Mouse (Mus musculus): ENCODE results near the gene Fbxw20. TPM values are rescaled to one million over a fixed set of nuclear protein-coding genes. Genes with fewer than 3 reads are reported as not detected.
"Not testable (repeated sequence)": the region's sequence is repeated elsewhere in the genome, so short reads cannot be mapped to it uniquely, and the experiment has no call there.

The Fbxw20 gene
- polyA plus RNA-seq (2015; fragmentation: Nextera tagmentation; extraction: Ambion mirVana), result 0.10 TPM in 1 of 2 replicates, not detected in the other

DNA sequence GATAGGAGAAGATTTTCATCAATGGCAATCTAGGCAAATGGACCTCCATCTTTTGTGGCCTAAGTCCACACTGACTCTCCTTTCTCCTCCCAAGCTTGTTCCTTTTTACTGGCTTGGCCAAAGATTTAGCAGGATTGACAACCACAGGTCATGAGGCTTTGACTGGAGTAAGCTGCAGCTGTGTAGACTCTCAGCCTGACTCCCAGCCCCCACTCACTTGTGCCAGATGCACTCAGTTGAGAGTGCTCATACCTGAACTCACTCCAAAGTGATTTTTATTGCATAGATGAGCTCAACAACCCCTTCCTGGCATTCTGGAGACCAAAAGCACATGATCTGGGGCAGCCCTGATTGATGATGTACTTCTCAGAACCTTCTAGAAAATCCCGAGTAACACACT lies at the start of gene Fbxw20:
Gene Fbxw20 (minus strand): TSS at position 101 of the 400 bp plus-strand sequence.
- no peaks in the 10 kb centered on the region for H3K4me1 ChIP-seq (ENCODE audit: control insufficient read depth, insufficient read depth, low read depth, low read length)
- H3K27ac ChIP-seq (ENCODE audit: low read depth, low read length), result no peak within 1 kb of the TSS
- no peaks in the 10 kb centered on the region for H3K27me3 ChIP-seq (replicated peaks; ENCODE audit: control insufficient read depth, insufficient read depth, low read length)
- H3K9ac ChIP-seq (ENCODE audit: low read depth, low read length), result no peak within 1 kb of the TSS
- no peak within 1 kb of the TSS for H3K4me2 ChIP-seq (ENCODE audit: low read length)
- ATAC-seq, result no peak
- no peaks in the 10 kb centered on the region for H3K36me3 ChIP-seq (ENCODE audit: control insufficient read depth, insufficient read depth, low read length)
- H3K9me3 ChIP-seq (ENCODE audit: control insufficient read depth, low read length), result no peaks in the 10 kb centered on the region
- no peak within 1 kb of the TSS for H3K4me3 ChIP-seq (ENCODE audit: low read length)
- WGBS, result 89% methylated on average over 1 of the region's 1 CpGs

GRCm38 (mm10) chr9:109263041-109263440 lies 28.5 kb upstream of the Fbxw20 start:
- WGBS, result 74% methylated on average over 2 of the region's 2 CpGs
- Histone ChIP-seq H3K4me1 (ENCODE audit: control insufficient read depth, insufficient read depth, low read depth, low read length) (no peaks in the 10 kb centered on the region), H3K4me2 (ENCODE audit: low read length) (no peak overlapping the region), H3K27me3 (replicated peaks; ENCODE audit: control insufficient read depth, insufficient read depth, low read length) (no peaks in the 10 kb centered on the region), H3K27ac (ENCODE audit: low read depth, low read length) (no peak overlapping the region), H3K36me3 (ENCODE audit: control insufficient read depth, insufficient read depth, low read length) (no peaks in the 10 kb centered on the region), H3K9ac (ENCODE audit: low read depth, low read length) (no peak overlapping the region), H3K9me3 (ENCODE audit: control insufficient read depth, low read length) (peaks cover 3% of the 10 kb centered on the region; the same call in 1 of the 2 replicates), H3K4me3 (ENCODE audit: low read length) (no peak overlapping the region)
- ATAC-seq, result no peak

DNA sequence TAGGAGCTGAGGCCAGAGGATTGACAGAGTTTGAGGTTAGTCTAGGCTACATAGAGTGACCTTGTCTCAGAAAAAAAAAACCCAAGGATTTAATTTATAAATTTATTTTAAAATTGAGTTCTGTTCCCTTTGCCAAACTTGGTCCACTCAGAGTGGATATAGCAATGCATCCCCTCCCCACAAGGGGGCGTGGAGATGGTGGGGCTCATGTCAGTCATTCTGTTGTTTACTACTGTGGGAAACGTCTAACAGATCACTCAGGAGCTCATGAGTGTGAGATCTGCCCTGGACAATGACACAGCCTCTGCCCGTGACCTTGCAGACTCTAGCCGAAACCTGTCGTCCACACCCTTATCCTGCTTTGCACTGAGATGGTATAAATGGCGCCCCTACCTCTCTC lies 16.1 kb downstream of the Fbxw20 start:
- Histone ChIP-seq H3K27me3 (replicated peaks; ENCODE audit: control insufficient read depth, insufficient read depth, low read length) (no peaks in the 10 kb centered on the region), H3K36me3 (ENCODE audit: control insufficient read depth, insufficient read depth, low read length) (no peaks in the 10 kb centered on the region), H3K9me3 (ENCODE audit: control insufficient read depth, low read length) (no peaks in the 10 kb centered on the region), H3K27ac (ENCODE audit: low read depth, low read length) (no peak overlapping the region), H3K4me3 (ENCODE audit: low read length) (no peak overlapping the region), H3K4me2 (ENCODE audit: low read length) (no peak overlapping the region), H3K4me1 (ENCODE audit: control insufficient read depth, insufficient read depth, low read depth, low read length) (no peaks in the 10 kb centered on the region), H3K9ac (ENCODE audit: low read depth, low read length) (no peak overlapping the region)
- 70% methylated on average over 6 of the region's 6 CpGs for WGBS
- no peak for ATAC-seq

GRCm38 (mm10) chr9:109201347-109201746 lies 33.2 kb downstream of the Fbxw20 start:
- not testable (repeated sequence) for H3K27ac ChIP-seq (ENCODE audit: low read depth, low read length); H3K4me3 ChIP-seq (ENCODE audit: low read length); ATAC-seq; H3K27me3 ChIP-seq (replicated peaks; ENCODE audit: control insufficient read depth, insufficient read depth, low read length); H3K4me2 ChIP-seq (ENCODE audit: low read length); H3K9ac ChIP-seq (ENCODE audit: low read depth, low read length); H3K4me1 ChIP-seq (ENCODE audit: control insufficient read depth, insufficient read depth, low read depth, low read length); H3K9me3 ChIP-seq (ENCODE audit: control insufficient read depth, low read length); H3K36me3 ChIP-seq (ENCODE audit: control insufficient read depth, insufficient read depth, low read length)
- 75% methylated on average over 1 of the region's 1 CpGs for WGBS

GRCm38 (mm10) chr9:109200349-109200748 lies 34.2 kb downstream of the Fbxw20 start:
- H3K27ac ChIP-seq (ENCODE audit: low read depth, low read length), result no peak overlapping the region
- H3K4me1 ChIP-seq (ENCODE audit: control insufficient read depth, insufficient read depth, low read depth, low read length), result no peaks in the 10 kb centered on the region
- H3K9ac ChIP-seq (ENCODE audit: low read depth, low read length), result no peak overlapping the region
- ATAC-seq, result no peak
- no peaks in the 10 kb centered on the region for H3K9me3 ChIP-seq (ENCODE audit: control insufficient read depth, low read length)
- 100% methylated on average over 1 of the region's 1 CpGs for WGBS
- no peak overlapping the region for H3K4me2 ChIP-seq (ENCODE audit: low read length)
- H3K36me3 ChIP-seq (ENCODE audit: control insufficient read depth, insufficient read depth, low read length), result no peaks in the 10 kb centered on the region
- H3K27me3 ChIP-seq (replicated peaks; ENCODE audit: control insufficient read depth, insufficient read depth, low read length), result no peaks in the 10 kb centered on the region
- no peak overlapping the region for H3K4me3 ChIP-seq (ENCODE audit: low read length)

DNA sequence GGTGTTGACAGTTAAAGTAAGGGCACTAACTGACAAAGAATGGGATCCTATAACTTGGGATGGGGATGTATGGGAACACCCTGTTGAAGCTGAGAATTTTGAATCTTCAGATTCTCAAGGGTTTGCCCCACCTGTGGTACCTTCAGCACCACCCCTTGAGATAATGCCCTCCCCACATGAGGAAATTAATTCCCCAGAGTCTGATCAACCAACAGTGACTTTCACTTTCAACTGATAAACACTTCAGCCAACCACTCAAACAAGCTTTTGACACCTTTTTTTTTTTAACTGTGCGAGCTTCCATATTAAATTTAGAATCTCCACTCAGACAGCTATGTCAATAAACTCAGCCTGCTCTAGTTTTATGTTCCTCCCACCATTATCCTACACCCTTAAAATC lies 35.2 kb downstream of the Fbxw20 start:
- no peaks in the 10 kb centered on the region for H3K4me1 ChIP-seq (ENCODE audit: control insufficient read depth, insufficient read depth, low read depth, low read length)
- no peak for ATAC-seq
- H3K9me3 ChIP-seq (ENCODE audit: control insufficient read depth, low read length), result no peaks in the 10 kb centered on the region
- no peak overlapping the region for H3K27ac ChIP-seq (ENCODE audit: low read depth, low read length)
- no peak overlapping the region for H3K9ac ChIP-seq (ENCODE audit: low read depth, low read length)
- H3K36me3 ChIP-seq (ENCODE audit: control insufficient read depth, insufficient read depth, low read length), result no peaks in the 10 kb centered on the region
- H3K27me3 ChIP-seq (replicated peaks; ENCODE audit: control insufficient read depth, insufficient read depth, low read length), result no peaks in the 10 kb centered on the region
- no peak overlapping the region for H3K4me3 ChIP-seq (ENCODE audit: low read length)
- 96% methylated on average over 1 of the region's 1 CpGs for WGBS
- H3K4me2 ChIP-seq (ENCODE audit: low read length), result no peak overlapping the region

DNA sequence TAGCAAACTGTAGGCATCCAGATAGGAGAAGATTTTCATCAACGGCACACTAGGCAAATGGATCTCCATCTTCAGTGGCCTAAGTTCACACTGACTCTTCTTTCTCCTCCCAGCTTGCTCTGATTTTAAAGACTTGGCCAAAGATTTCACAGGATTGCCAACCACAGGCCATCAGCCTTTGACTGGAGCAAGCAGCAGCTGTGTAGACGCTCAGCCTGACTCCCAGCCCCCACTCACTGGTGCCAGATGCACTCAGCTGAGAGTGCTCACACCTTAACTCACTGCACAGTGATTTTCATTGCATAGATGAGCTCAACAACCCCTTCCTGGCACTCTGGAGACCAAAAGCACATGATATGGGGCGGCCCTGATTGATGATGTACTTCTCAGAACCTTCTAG lies 38.7 kb downstream of the Fbxw20 start, which contains the start of gene Fbxw13:
Gene Fbxw13 (minus strand): TSS at position 101 of the 400 bp plus-strand sequence.
- not testable (repeated sequence) for H3K4me2 ChIP-seq (ENCODE audit: low read length); ATAC-seq; H3K4me1 ChIP-seq (ENCODE audit: control insufficient read depth, insufficient read depth, low read depth, low read length); H3K36me3 ChIP-seq (ENCODE audit: control insufficient read depth, insufficient read depth, low read length); H3K9me3 ChIP-seq (ENCODE audit: control insufficient read depth, low read length); H3K4me3 ChIP-seq (ENCODE audit: low read length); H3K9ac ChIP-seq (ENCODE audit: low read depth, low read length); H3K27ac ChIP-seq (ENCODE audit: low read depth, low read length); H3K27me3 ChIP-seq (replicated peaks; ENCODE audit: control insufficient read depth, insufficient read depth, low read length)
- 81% methylated on average over 3 of the region's 3 CpGs for WGBS

DNA sequence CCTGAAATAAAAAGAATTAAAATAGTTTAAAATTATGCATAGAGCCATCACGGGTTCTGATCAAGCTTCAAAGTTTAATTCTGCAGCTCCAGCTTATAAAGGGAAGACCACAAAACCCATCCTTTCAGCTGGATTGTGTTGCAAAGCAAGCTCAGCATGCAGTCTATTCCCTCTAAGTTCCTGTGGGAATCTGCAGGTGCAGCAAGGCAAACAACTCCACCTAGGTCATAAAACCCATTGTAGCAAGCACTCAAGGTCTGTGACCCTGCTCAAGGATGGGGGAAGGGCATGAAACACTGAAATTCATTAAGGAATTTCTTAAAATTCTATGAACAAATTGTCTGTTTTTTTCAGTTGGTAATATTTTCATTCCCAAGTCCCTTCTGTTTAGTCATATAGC lies 57.3 kb downstream of the Fbxw20 start:
- no peak overlapping the region for H3K4me3 ChIP-seq (ENCODE audit: low read length)
- H3K9me3 ChIP-seq (ENCODE audit: control insufficient read depth, low read length), result no peaks in the 10 kb centered on the region
- 78% methylated on average over 1 of the region's 1 CpGs for WGBS
- no peak overlapping the region for H3K27ac ChIP-seq (ENCODE audit: low read depth, low read length)
- no peak for ATAC-seq
- H3K9ac ChIP-seq (ENCODE audit: low read depth, low read length), result no peak overlapping the region
- H3K36me3 ChIP-seq (ENCODE audit: control insufficient read depth, insufficient read depth, low read length), result no peaks in the 10 kb centered on the region
- H3K4me2 ChIP-seq (ENCODE audit: low read length), result no peak overlapping the region
- no peaks in the 10 kb centered on the region for H3K27me3 ChIP-seq (replicated peaks; ENCODE audit: control insufficient read depth, insufficient read depth, low read length)
- no peaks in the 10 kb centered on the region for H3K4me1 ChIP-seq (ENCODE audit: control insufficient read depth, insufficient read depth, low read depth, low read length)

- Histone ChIP-seq H3K9ac (ENCODE audit: low read depth, low read length) (no peak overlapping the region), H3K9me3 (ENCODE audit: control insufficient read depth, low read length) (no peaks in the 10 kb centered on the region), H3K27ac (ENCODE audit: low read depth, low read length) (no peak overlapping the region), H3K27me3 (replicated peaks; ENCODE audit: control insufficient read depth, insufficient read depth, low read length) (no peaks in the 10 kb centered on the region), H3K4me3 (ENCODE audit: low read length) (no peak overlapping the region), H3K4me1 (ENCODE audit: control insufficient read depth, insufficient read depth, low read depth, low read length) (no peaks in the 10 kb centered on the region), H3K4me2 (ENCODE audit: low read length) (no peak overlapping the region), H3K36me3 (ENCODE audit: control insufficient read depth, insufficient read depth, low read length) (no peaks in the 10 kb centered on the region)
- no peak for ATAC-seq
- 79% methylated on average over 1 of the region's 1 CpGs for WGBS
Measured at GRCm38 (mm10) chr9:109176301-109176700, 58.3 kb downstream of the Fbxw20 start.
